ENCODE assay signal across 31 mouse cellular contexts in the genomic region with DNA sequence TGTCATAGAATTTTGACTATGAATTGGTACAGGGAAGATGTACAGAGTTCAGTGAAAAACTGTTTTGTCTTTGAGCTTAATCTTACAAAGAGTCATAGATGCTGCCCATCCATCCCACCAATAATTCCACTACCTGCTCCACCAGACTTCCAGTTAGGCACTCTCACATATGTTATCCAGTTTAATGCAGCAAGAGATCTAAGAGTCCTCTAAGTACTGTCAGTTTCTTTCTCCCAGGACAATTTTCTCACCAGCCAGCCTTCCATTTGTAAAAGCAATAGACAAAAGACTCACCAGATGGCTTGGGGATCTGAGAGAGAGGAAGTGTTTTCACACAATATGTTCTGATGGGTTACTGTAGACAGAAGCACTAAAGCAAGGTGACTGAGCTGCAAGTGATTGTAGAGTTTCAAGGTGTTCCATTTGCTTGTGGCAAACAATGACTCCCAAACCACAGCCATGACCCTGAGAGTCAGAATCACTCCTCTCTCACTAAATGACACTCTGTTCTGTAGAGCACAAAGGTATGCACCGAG.
DNase-seq lines count a peak whose midpoint lies in the region; ATAC-seq lines count a peak whose summit lies in the region.
"Had no signal": no experiment of that assay in that cellular context is flagged by ENCODE, and none has a peak within 500 bp of the region (broad histone marks: within the 10 kb centered on the region; RNA-seq: fewer than 3 reads in every experiment).

No protein-coding gene starts in this region.

- no peak overlapping the region for H3K4me3 ChIP-seq in embryonic facial prominence, embryonic 14.5 days (ENCODE audit: low read depth, low read length)
- no peak overlapping the region for H3K4me3 ChIP-seq in embryonic facial prominence, embryonic 10.5 days
- H3K4me3 ChIP-seq: heart, adult 2 months; heart, embryonic 15.5 days; hindbrain, embryonic 15.5 days; intestine, embryonic 15.5 days; kidney, embryonic 15.5 days; limb, embryonic 10.5 days; myocyte; stomach, embryonic 15.5 days had no signal

- H3K4me1 ChIP-seq in embryonic facial prominence, embryonic 14.5 days (ENCODE audit: control insufficient read depth, insufficient read depth, low read length), result no peaks in the 10 kb centered on the region
- H3K4me1 ChIP-seq in embryonic facial prominence, embryonic 10.5 days, result peaks cover 2% of the 10 kb centered on the region
- H3K4me1 ChIP-seq: hindbrain, embryonic 15.5 days; intestine, embryonic 15.5 days; limb, embryonic 10.5 days; stomach, embryonic 15.5 days had no signal

- H3K9ac ChIP-seq in embryonic facial prominence, embryonic 14.5 days (ENCODE audit: low read depth, low read length), result no peak overlapping the region
- H3K9ac ChIP-seq: heart, embryonic 15.5 days; hindbrain, embryonic 15.5 days; intestine, embryonic 15.5 days; kidney, embryonic 15.5 days; liver, postnatal 0 days; stomach, embryonic 15.5 days had no signal

- no peaks in the 10 kb centered on the region for H3K36me3 ChIP-seq in embryonic facial prominence, embryonic 14.5 days (ENCODE audit: control insufficient read depth, insufficient read depth, low read length)
- no peaks in the 10 kb centered on the region for H3K36me3 ChIP-seq in embryonic facial prominence, embryonic 10.5 days (replicated peaks)
- H3K36me3 ChIP-seq: heart, embryonic 15.5 days; hindbrain, embryonic 15.5 days; intestine, embryonic 15.5 days; kidney, embryonic 15.5 days; limb, embryonic 10.5 days; stomach, embryonic 15.5 days had no signal

- DNase-seq in embryonic facial prominence, embryonic 14.5 days (ENCODE audit: low spot score), result no peak
- DNase-seq in embryonic facial prominence, embryonic 10.5 days (ENCODE audit: low spot score), result no peak
- DNase-seq in layer of hippocampus, adult 11-12 months (ENCODE audit: low spot score), result peak; percentile 6
- no peak for DNase-seq in layer of hippocampus, adult 9-10 months (ENCODE audit: low spot score)
- peak; percentile 5 for DNase-seq in right cerebral cortex, adult 18-20 months
- no peak for DNase-seq in right cerebral cortex, postnatal 25 days
- DNase-seq in telencephalon, adult 2 months (ENCODE audit: low read depth, low spot score), result peak; percentile 60
- DNase-seq in adrenal gland, adult 2 months, result no peak
- DNase-seq: adrenal gland, postnatal 14 days; cerebellum, adult 11-12 months; cerebellum, postnatal 25 days; embryo, embryonic 11 days; gastrocnemius, postnatal 14 days; heart, adult 2 months; heart, postnatal 4 days; kidney, postnatal 4 days; liver, postnatal 0 days; lung, postnatal 10 days; midbrain, embryonic 14.5 days; right cerebral cortex, postnatal 14 days; thymus, postnatal 14 days had no signal

- no peak overlapping the region for H3K27ac ChIP-seq in embryonic facial prominence, embryonic 14.5 days (replicated peaks; ENCODE audit: low read depth, low read length)
- no peak overlapping the region for H3K27ac ChIP-seq in embryonic facial prominence, embryonic 10.5 days (replicated peaks)
- H3K27ac ChIP-seq: heart, adult 2 months; heart, embryonic 15.5 days; hindbrain, embryonic 15.5 days; intestine, embryonic 15.5 days; kidney, embryonic 15.5 days; limb, embryonic 10.5 days; stomach, embryonic 15.5 days had no signal

- no peaks in the 10 kb centered on the region for H3K9me3 ChIP-seq in embryonic facial prominence, embryonic 14.5 days (ENCODE audit: control insufficient read depth, low read length)
- H3K9me3 ChIP-seq in embryonic facial prominence, embryonic 10.5 days, result no peaks in the 10 kb centered on the region
- H3K9me3 ChIP-seq: heart, embryonic 15.5 days; hindbrain, embryonic 15.5 days; intestine, embryonic 15.5 days; kidney, embryonic 15.5 days; limb, embryonic 10.5 days; stomach, embryonic 15.5 days had no signal

- H3K27me3 ChIP-seq in embryonic facial prominence, embryonic 14.5 days (replicated peaks; ENCODE audit: control insufficient read depth, insufficient read depth, low read length), result no peaks in the 10 kb centered on the region
- no peaks in the 10 kb centered on the region for H3K27me3 ChIP-seq in embryonic facial prominence, embryonic 10.5 days (replicated peaks; ENCODE audit: low read depth, poor library complexity, severe bottlenecking)
- H3K27me3 ChIP-seq: heart, embryonic 15.5 days; hindbrain, embryonic 15.5 days; intestine, embryonic 15.5 days; kidney, embryonic 15.5 days; Patski; stomach, embryonic 15.5 days had no signal

- no peak overlapping the region for H3K4me2 ChIP-seq in embryonic facial prominence, embryonic 14.5 days (ENCODE audit: low read depth, low read length)
- H3K4me2 ChIP-seq: heart, embryonic 15.5 days; hindbrain, embryonic 15.5 days; intestine, embryonic 15.5 days; kidney, embryonic 15.5 days; stomach, embryonic 15.5 days had no signal

- 0 out of 2 replicates have a peak, but pooled peaks have one; percentile 30 for ATAC-seq in embryonic facial prominence, embryonic 14.5 days (ENCODE audit: low read depth)
- ATAC-seq: activated CD4-positive, CD25-positive, alpha-beta regulatory T cell, adult 4 months; CD4-positive, CD25-positive, alpha-beta regulatory T cell, adult 4 months; intestine, embryonic 15.5 days; liver, postnatal 0 days; Patski had no signal

- 59% methylated on average over 1 of the region's 1 CpGs for WGBS in embryonic facial prominence, embryonic 14.5 days
- 67% methylated on average over 1 of the region's 1 CpGs for WGBS in embryonic facial prominence, embryonic 10.5 days

Comparison
In these comparisons a context has a peak if more than half of its experiments do, and no peak if none do; other contexts are left out.
1. DNase-seq: peak in layer of hippocampus, adult 11-12 months (single experiment), right cerebral cortex, adult 18-20 months (single experiment) and telencephalon, adult 2 months (single experiment); none in embryonic facial prominence, embryonic 14.5 days (single experiment), embryonic facial prominence, embryonic 10.5 days (single experiment), layer of hippocampus, adult 9-10 months (single experiment), right cerebral cortex, postnatal 25 days (single experiment) and adrenal gland, adult 2 months (single experiment).